8 mouse cellular contexts compared by ENCODE assay signal in genomic region chr11:120101036-120101435, GRCm38 (mm10). TPM values are rescaled to one million over a fixed set of nuclear protein-coding genes. Genes with fewer than 3 reads are reported as not detected.
DNase-seq lines count a peak whose midpoint lies in the region; ATAC-seq and TF ChIP-seq lines count a peak whose summit lies in the region.

No protein-coding gene starts in this region.

- no peaks in the 10 kb centered on the region for H3K27me3 ChIP-seq in forebrain, postnatal 0 days (ENCODE audit: insufficient read depth, low read length)
- no peaks in the 10 kb centered on the region for H3K27me3 ChIP-seq in hindbrain, embryonic 16.5 days (replicated peaks; ENCODE audit: control insufficient read depth, insufficient read depth, low read length)
- no peaks in the 10 kb centered on the region for H3K27me3 ChIP-seq in midbrain, postnatal 0 days (ENCODE audit: insufficient read depth, low read length)

- no peak for ATAC-seq in forebrain, postnatal 0 days
- no peak for ATAC-seq in hindbrain, embryonic 16.5 days
- no peak for ATAC-seq in midbrain, postnatal 0 days (ENCODE audit: low FRiP score)

- H3K4me1 ChIP-seq in brown adipose tissue, adult 24 weeks (ENCODE audit: control insufficient read depth, insufficient read depth, insufficient read length, low read length) = peaks cover 3% of the 10 kb centered on the region; the same call in 1 of the 2 replicates
- peaks cover 9% of the 10 kb centered on the region; the same call in 1 of the 2 replicates for H3K4me1 ChIP-seq in forebrain, postnatal 0 days (ENCODE audit: insufficient read depth)
- H3K4me1 ChIP-seq in hindbrain, embryonic 16.5 days (ENCODE audit: control insufficient read depth, insufficient read depth, low read depth, low read length) = peaks cover 23% of the 10 kb centered on the region
- H3K4me1 ChIP-seq in midbrain, postnatal 0 days (ENCODE audit: insufficient read depth, low read length) = peaks cover 13% of the 10 kb centered on the region; the same call in 1 of the 2 replicates

- TF ChIP-seq CTCF in forebrain, postnatal 0 days (IDR thresholded peaks at IDR 0.05; ENCODE audit: low read depth) = peak; percentile 86
- TF ChIP-seq CTCF in midbrain, postnatal 0 days (IDR thresholded peaks at IDR 0.05) = peak; percentile 93

- no peaks in the 10 kb centered on the region for H3K9me3 ChIP-seq in forebrain, postnatal 0 days (ENCODE audit: low read length)
- no peaks in the 10 kb centered on the region for H3K9me3 ChIP-seq in hindbrain, embryonic 16.5 days (ENCODE audit: control insufficient read depth, low read length)
- no peaks in the 10 kb centered on the region for H3K9me3 ChIP-seq in midbrain, postnatal 0 days (ENCODE audit: low read length)

- no peak overlapping the region for H3K9ac ChIP-seq in forebrain, postnatal 0 days
- no peak overlapping the region; the same call in 1 of the 2 replicates for H3K9ac ChIP-seq in hindbrain, embryonic 16.5 days (ENCODE audit: low read depth, low read length)
- no peak overlapping the region for H3K9ac ChIP-seq in midbrain, postnatal 0 days (replicated peaks; ENCODE audit: low read length, poor library complexity, severe bottlenecking)

- no peak overlapping the region for H3K4me2 ChIP-seq in forebrain, postnatal 0 days (ENCODE audit: low read depth)
- H3K4me2 ChIP-seq in hindbrain, embryonic 16.5 days (ENCODE audit: low read length) = no peak overlapping the region
- H3K4me2 ChIP-seq in midbrain, postnatal 0 days (ENCODE audit: low read depth, low read length, poor library complexity, severe bottlenecking) = no peak overlapping the region

- peaks cover 25% of the 10 kb centered on the region for H3K36me3 ChIP-seq in forebrain, postnatal 0 days (ENCODE audit: insufficient read depth)
- peaks cover 16% of the 10 kb centered on the region; the same call in 1 of the 2 replicates for H3K36me3 ChIP-seq in hindbrain, embryonic 16.5 days (ENCODE audit: control insufficient read depth, insufficient read depth, low read length)
- H3K36me3 ChIP-seq in midbrain, postnatal 0 days (ENCODE audit: insufficient read depth, low read length) = peaks cover 29% of the 10 kb centered on the region

- WGBS in forebrain, postnatal 0 days = 2% methylated on average over 3 of the region's 3 CpGs
- WGBS in hindbrain, embryonic 16.5 days = 0% methylated on average over 3 of the region's 3 CpGs
- 1% methylated on average over 3 of the region's 3 CpGs for WGBS in midbrain, postnatal 0 days

- intact Hi-C loops in left cerebral cortex, postnatal 4 days (cut with DNase I) = no loop called here

- peak; percentile 59 for DNase-seq in gastrocnemius, adult 18-20 months (ENCODE audit: low spot score)
- no peak for DNase-seq in gastrocnemius, postnatal 25 days
- DNase-seq in forebrain, postnatal 0 days = peak; percentile 80
- DNase-seq in left cerebral cortex, postnatal 4 days = peak; percentile 72
- peak; percentile 84 for DNase-seq in midbrain, postnatal 0 days (ENCODE audit: low spot score)
- peak; percentile 44 to 55 for DNase-seq in spleen, postnatal 36 days (ENCODE audit: low spot score in 2 of 2)

- 0 out of 2 replicates have a peak overlapping the region, but pooled peaks have one; percentile 35 for H3K27ac ChIP-seq in brown adipose tissue, adult 24 weeks (replicated peaks; ENCODE audit: low read depth, low read length)
- H3K27ac ChIP-seq in forebrain, postnatal 0 days (ENCODE audit: low read depth, low read length) = 0 out of 2 replicates have a peak overlapping the region, but pooled peaks have one; percentile 21
- peak overlapping the region; percentile 71 for H3K27ac ChIP-seq in hindbrain, embryonic 16.5 days (ENCODE audit: low read depth, low read length)
- H3K27ac ChIP-seq in midbrain, postnatal 0 days (ENCODE audit: low read depth, low read length) = peak overlapping the region; percentile 67

- H3K4me3 ChIP-seq in brown adipose tissue, adult 24 weeks (ENCODE audit: insufficient read depth, low read depth, low read length) = no peak overlapping the region
- H3K4me3 ChIP-seq in forebrain, postnatal 0 days (ENCODE audit: low read depth, low read length) = no peak overlapping the region
- H3K4me3 ChIP-seq in hindbrain, embryonic 16.5 days (ENCODE audit: low read length) = no peak overlapping the region
- H3K4me3 ChIP-seq in midbrain, postnatal 0 days (ENCODE audit: low read depth, low read length) = no peak overlapping the region

RNA-seq across cellular contexts. Expression of gene Ndufaf8, which starts 2.3 kb away (rescaled TPM):
- 10 to 100 TPM; 45.7 to 48.1 TPM for total RNA-seq in gastrocnemius, adult 18-20 months (2021)
- 10 to 100 TPM; 30.9 to 39.5 TPM for total RNA-seq in gastrocnemius, postnatal 25 days (2021)
- polyA plus RNA-seq in brown adipose tissue, adult 24 weeks (2012; ENCODE audit: insufficient read depth, insufficient read length, missing spikeins) = 84.1 and 118 TPM in 2 replicates
- 16.7 and 32.2 TPM in 2 replicates for total RNA-seq in forebrain, postnatal 0 days (2014; rRNA removed)
- 58.1 and 74.8 TPM in 2 replicates for polyA plus RNA-seq in forebrain, postnatal 0 days (2015; fragmentation: Nextera tagmentation; extraction: Ambion mirVana)
- polyA plus RNA-seq in hindbrain, embryonic 16.5 days (2015; fragmentation: Nextera tagmentation; extraction: Ambion mirVana) = 47.1 and 62.7 TPM in 2 replicates
- total RNA-seq in left cerebral cortex, postnatal 4 days (2021) = 10 to 100 TPM; 27.9 to 29.6 TPM
- 32.9 and 64.8 TPM in 2 replicates for total RNA-seq in midbrain, postnatal 0 days (2014; rRNA removed)
- polyA plus RNA-seq in midbrain, postnatal 0 days (2015; fragmentation: Nextera tagmentation; extraction: Ambion mirVana) = 56.8 and 57.0 TPM in 2 replicates

RNA-seq across cellular contexts. Expression of gene Tepsin, which starts 2.5 kb away (rescaled TPM):
- total RNA-seq in gastrocnemius, adult 18-20 months (2021) = 1 to 10 TPM; 4.1 to 4.9 TPM
- total RNA-seq in gastrocnemius, postnatal 25 days (2021) = 1 to 10 TPM; 5.2 to 5.5 TPM
- 3.7 and 4.8 TPM in 2 replicates for polyA plus RNA-seq in brown adipose tissue, adult 24 weeks (2012; ENCODE audit: insufficient read depth, insufficient read length, missing spikeins)
- total RNA-seq in forebrain, postnatal 0 days (2014; rRNA removed) = 19.0 and 25.8 TPM in 2 replicates
- polyA plus RNA-seq in forebrain, postnatal 0 days (2015; fragmentation: Nextera tagmentation; extraction: Ambion mirVana) = 12.7 and 14.8 TPM in 2 replicates
- 20.5 and 22.9 TPM in 2 replicates for polyA plus RNA-seq in hindbrain, embryonic 16.5 days (2015; fragmentation: Nextera tagmentation; extraction: Ambion mirVana)
- total RNA-seq in left cerebral cortex, postnatal 4 days (2021) = 10 to 100 TPM; 18.9 to 19.5 TPM
- total RNA-seq in midbrain, postnatal 0 days (2014; rRNA removed) = 28.6 and 32.1 TPM in 2 replicates
- polyA plus RNA-seq in midbrain, postnatal 0 days (2015; fragmentation: Nextera tagmentation; extraction: Ambion mirVana) = 14.9 and 17.6 TPM in 2 replicates

RNA-seq across cellular contexts. Expression of gene Cep131, which starts 14.4 kb away (rescaled TPM):
- total RNA-seq in gastrocnemius, adult 18-20 months (2021) = 1 to 10 TPM; 6.0 to 8.4 TPM
- 1 to 10 TPM; 5.1 to 7.2 TPM for total RNA-seq in gastrocnemius, postnatal 25 days (2021)
- 1.9 and 3.0 TPM in 2 replicates for polyA plus RNA-seq in brown adipose tissue, adult 24 weeks (2012; ENCODE audit: insufficient read depth, insufficient read length, missing spikeins)
- 18.3 and 21.4 TPM in 2 replicates for total RNA-seq in forebrain, postnatal 0 days (2014; rRNA removed)
- polyA plus RNA-seq in forebrain, postnatal 0 days (2015; fragmentation: Nextera tagmentation; extraction: Ambion mirVana) = 21.0 and 22.0 TPM in 2 replicates
- polyA plus RNA-seq in hindbrain, embryonic 16.5 days (2015; fragmentation: Nextera tagmentation; extraction: Ambion mirVana) = 24.2 and 27.3 TPM in 2 replicates
- 10 to 100 TPM; 49.8 to 53.8 TPM for total RNA-seq in left cerebral cortex, postnatal 4 days (2021)
- 17.7 and 19.0 TPM in 2 replicates for total RNA-seq in midbrain, postnatal 0 days (2014; rRNA removed)
- 25.4 and 27.7 TPM in 2 replicates for polyA plus RNA-seq in midbrain, postnatal 0 days (2015; fragmentation: Nextera tagmentation; extraction: Ambion mirVana)

RNA-seq across cellular contexts. Expression of gene Slc38a10, which starts 50.1 kb away (rescaled TPM):
- total RNA-seq in gastrocnemius, adult 18-20 months (2021) = 10 to 100 TPM; 39.0 to 48.2 TPM
- total RNA-seq in gastrocnemius, postnatal 25 days (2021) = 10 to 100 TPM; 43.8 to 57.6 TPM
- 80.3 and 82.0 TPM in 2 replicates for polyA plus RNA-seq in brown adipose tissue, adult 24 weeks (2012; ENCODE audit: insufficient read depth, insufficient read length, missing spikeins)
- total RNA-seq in forebrain, postnatal 0 days (2014; rRNA removed) = 114 and 147 TPM in 2 replicates
- 90.4 and 97.0 TPM in 2 replicates for polyA plus RNA-seq in forebrain, postnatal 0 days (2015; fragmentation: Nextera tagmentation; extraction: Ambion mirVana)
- polyA plus RNA-seq in hindbrain, embryonic 16.5 days (2015; fragmentation: Nextera tagmentation; extraction: Ambion mirVana) = 114 and 122 TPM in 2 replicates
- 100 to 1,000 TPM; 113 to 119 TPM for total RNA-seq in left cerebral cortex, postnatal 4 days (2021)
- total RNA-seq in midbrain, postnatal 0 days (2014; rRNA removed) = 171 and 175 TPM in 2 replicates
- polyA plus RNA-seq in midbrain, postnatal 0 days (2015; fragmentation: Nextera tagmentation; extraction: Ambion mirVana) = 108 and 111 TPM in 2 replicates

RNA-seq across cellular contexts. Expression of gene Aatk, which starts 54.1 kb away (rescaled TPM):
- total RNA-seq in gastrocnemius, adult 18-20 months (2021) = 1 to 10 TPM; 3.2 to 3.6 TPM
- total RNA-seq in gastrocnemius, postnatal 25 days (2021) = 1 to 10 TPM; 4.8 to 4.9 TPM
- 6.7 and 12.0 TPM in 2 replicates for polyA plus RNA-seq in brown adipose tissue, adult 24 weeks (2012; ENCODE audit: insufficient read depth, insufficient read length, missing spikeins)
- 104 and 110 TPM in 2 replicates for total RNA-seq in forebrain, postnatal 0 days (2014; rRNA removed)
- polyA plus RNA-seq in forebrain, postnatal 0 days (2015; fragmentation: Nextera tagmentation; extraction: Ambion mirVana) = 27.3 and 31.7 TPM in 2 replicates
- polyA plus RNA-seq in hindbrain, embryonic 16.5 days (2015; fragmentation: Nextera tagmentation; extraction: Ambion mirVana) = 35.6 and 46.6 TPM in 2 replicates
- 100 to 1,000 TPM; 111 to 114 TPM for total RNA-seq in left cerebral cortex, postnatal 4 days (2021)
- total RNA-seq in midbrain, postnatal 0 days (2014; rRNA removed) = 170 and 178 TPM in 2 replicates
- 44.9 and 46.9 TPM in 2 replicates for polyA plus RNA-seq in midbrain, postnatal 0 days (2015; fragmentation: Nextera tagmentation; extraction: Ambion mirVana)

Comparison
In these comparisons a context has a peak if more than half of its experiments do, and no peak if none do; other contexts are left out.
1. H3K27ac ChIP-seq: peak in every context shown above with its lines; median percentile 71 in hindbrain, embryonic 16.5 days; 67 in midbrain, postnatal 0 days; 35 in brown adipose tissue, adult 24 weeks; 21 in forebrain, postnatal 0 days.